ENCODE assay signal across 1 mouse cellular context in genomic region chr17:46252571-46253451, GRCm38 (mm10).
A peak's percentile ranks its signal among the peaks of the same experiment; 100 is the strongest.
TF ChIP-seq lines count a peak whose summit lies in the region.

No protein-coding gene starts in this region.

TF ChIP-seq in MEL, 35 proteins besides CTCF, POLR2A, EP300 and RAD21 (continued from another document):
- TF ChIP-seq MYC (IDR thresholded peaks at IDR 0.05; ENCODE audit: low read depth, low read length) (0 out of 2 replicates have a peak, but pooled peaks have one; percentile 12), NELFE (IDR thresholded peaks at IDR 0.05; ENCODE audit: low read depth, low read length) (no peak), MXI1 (IDR thresholded peaks at IDR 0.05; ENCODE audit: low read depth, low read length) (peak; percentile 69; the same call in 1 of the 2 replicates)
